In the genomic region with DNA sequence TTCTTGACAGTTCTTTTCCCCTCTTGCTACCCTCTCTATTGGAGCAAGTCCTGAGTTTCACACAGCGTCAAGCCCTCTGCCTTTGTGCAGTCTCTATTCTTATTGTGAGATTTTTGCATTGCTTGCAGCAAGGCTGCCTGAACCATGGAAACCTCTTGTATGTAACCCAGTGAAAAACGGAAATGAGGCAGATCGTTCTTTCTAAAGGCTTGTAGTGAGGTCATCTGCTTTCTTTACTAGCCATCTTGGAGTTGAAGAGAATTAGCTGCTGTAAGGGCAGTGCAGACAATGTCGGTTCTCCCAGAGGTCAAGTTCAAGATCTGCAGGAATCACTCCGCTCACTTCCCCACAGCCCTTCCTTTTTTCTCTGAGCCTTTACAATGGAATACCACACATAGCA, we compare ENCODE assay signal across 15 mouse cellular contexts. TPM values are rescaled to one million over a fixed set of nuclear protein-coding genes. Genes with fewer than 3 reads are reported as not detected.
DNase-seq lines count a peak whose midpoint lies in the region; ATAC-seq lines count a peak whose summit lies in the region.
"Had no signal": no experiment of that assay in that cellular context is flagged by ENCODE, and none has a peak within 500 bp of the region (broad histone marks: within the 10 kb centered on the region; RNA-seq: fewer than 3 reads in every experiment).

No protein-coding gene starts in this region.

- no peak for DNase-seq in embryonic facial prominence, embryonic 11.5 days (ENCODE audit: low spot score)
- no peak for DNase-seq in embryonic facial prominence, embryonic 10.5 days (ENCODE audit: low spot score)
- peak; percentile 78 for DNase-seq in embryo, embryonic 10.5 days (ENCODE audit: low spot score)
- peak; percentile 39 for DNase-seq in hindbrain, embryonic 10.5 days (ENCODE audit: low spot score)
- no peak for DNase-seq in gastrocnemius, postnatal 10 days
- no peak for DNase-seq in layer of hippocampus, postnatal 36 days
- no peak for DNase-seq in kidney, adult 18-20 months
- DNase-seq: cerebellum, postnatal 25 days; heart, adult 11 months; heart, postnatal 10 days; kidney, adult 9 months; lung, postnatal 14 days; thymus, postnatal 14 days had no signal

- no peak overlapping the region for H3K27ac ChIP-seq in embryonic facial prominence, embryonic 11.5 days (replicated peaks; ENCODE audit: low read depth, low read length)
- no peak overlapping the region for H3K27ac ChIP-seq in embryonic facial prominence, embryonic 10.5 days (replicated peaks)
- no peak overlapping the region for H3K27ac ChIP-seq in hindbrain, embryonic 10.5 days
- no peak overlapping the region for H3K27ac ChIP-seq in midbrain, embryonic 13.5 days
- H3K27ac ChIP-seq: limb, embryonic 15.5 days had no signal

- no peaks in the 10 kb centered on the region for H3K9me3 ChIP-seq in embryonic facial prominence, embryonic 11.5 days (replicated peaks; ENCODE audit: control insufficient read depth, low read length)
- no peaks in the 10 kb centered on the region for H3K9me3 ChIP-seq in embryonic facial prominence, embryonic 10.5 days
- H3K9me3 ChIP-seq in hindbrain, embryonic 10.5 days, result no peaks in the 10 kb centered on the region
- H3K9me3 ChIP-seq in midbrain, embryonic 13.5 days, result no peaks in the 10 kb centered on the region
- H3K9me3 ChIP-seq: limb, embryonic 15.5 days had no signal

- WGBS in embryonic facial prominence, embryonic 11.5 days, result 70% methylated on average over 5 of the region's 5 CpGs
- WGBS in embryonic facial prominence, embryonic 10.5 days, result 67% methylated on average over 5 of the region's 5 CpGs
- WGBS in hindbrain, embryonic 10.5 days, result 28% methylated on average over 5 of the region's 5 CpGs
- WGBS in midbrain, embryonic 13.5 days, result 4% methylated on average over 5 of the region's 5 CpGs

- H3K4me3 ChIP-seq in embryonic facial prominence, embryonic 11.5 days (ENCODE audit: low read depth, low read length), result no peak overlapping the region
- H3K4me3 ChIP-seq in embryonic facial prominence, embryonic 10.5 days, result no peak overlapping the region
- no peak overlapping the region for H3K4me3 ChIP-seq in hindbrain, embryonic 10.5 days
- H3K4me3 ChIP-seq in midbrain, embryonic 13.5 days (replicated peaks), result no peak overlapping the region
- H3K4me3 ChIP-seq: limb, embryonic 15.5 days had no signal

- no peaks in the 10 kb centered on the region for H3K27me3 ChIP-seq in embryonic facial prominence, embryonic 11.5 days (ENCODE audit: control insufficient read depth, insufficient read depth, low read length)
- H3K27me3 ChIP-seq in embryonic facial prominence, embryonic 10.5 days (replicated peaks; ENCODE audit: low read depth, poor library complexity, severe bottlenecking), result no peaks in the 10 kb centered on the region
- H3K27me3 ChIP-seq in hindbrain, embryonic 10.5 days (ENCODE audit: insufficient read depth, poor library complexity, severe bottlenecking), result peaks cover 60% of the 10 kb centered on the region
- peaks cover 59% of the 10 kb centered on the region for H3K27me3 ChIP-seq in midbrain, embryonic 13.5 days
- H3K27me3 ChIP-seq: limb, embryonic 15.5 days had no signal

- no peaks in the 10 kb centered on the region for H3K36me3 ChIP-seq in embryonic facial prominence, embryonic 11.5 days (replicated peaks; ENCODE audit: control insufficient read depth, insufficient read depth, low read depth, low read length)
- H3K36me3 ChIP-seq in embryonic facial prominence, embryonic 10.5 days (replicated peaks), result no peaks in the 10 kb centered on the region
- H3K36me3 ChIP-seq in hindbrain, embryonic 10.5 days, result no peaks in the 10 kb centered on the region
- no peaks in the 10 kb centered on the region for H3K36me3 ChIP-seq in midbrain, embryonic 13.5 days
- H3K36me3 ChIP-seq: limb, embryonic 15.5 days had no signal

- no peaks in the 10 kb centered on the region for H3K4me1 ChIP-seq in embryonic facial prominence, embryonic 11.5 days (ENCODE audit: control insufficient read depth, insufficient read depth, low read length)
- H3K4me1 ChIP-seq in embryonic facial prominence, embryonic 10.5 days, result no peaks in the 10 kb centered on the region
- peaks cover 24% of the 10 kb centered on the region for H3K4me1 ChIP-seq in hindbrain, embryonic 10.5 days (replicated peaks)
- peaks cover 15% of the 10 kb centered on the region; the same call in 1 of the 2 replicates for H3K4me1 ChIP-seq in midbrain, embryonic 13.5 days (replicated peaks)
- H3K4me1 ChIP-seq: limb, embryonic 15.5 days had no signal

- H3K4me2 ChIP-seq in embryonic facial prominence, embryonic 11.5 days (ENCODE audit: low read depth, low read length), result no peak overlapping the region
- H3K4me2 ChIP-seq in midbrain, embryonic 13.5 days (replicated peaks), result no peak overlapping the region
- H3K4me2 ChIP-seq: limb, embryonic 15.5 days had no signal

- 0 out of 2 replicates have a peak, but pooled peaks have one; percentile 29 for ATAC-seq in embryonic facial prominence, embryonic 11.5 days (replicated peaks; ENCODE audit: insufficient number of reproducible peaks, low FRiP score, low TSS enrichment, low read depth)
- peak; percentile 84 for ATAC-seq in midbrain, embryonic 13.5 days

- no peak overlapping the region for H3K9ac ChIP-seq in embryonic facial prominence, embryonic 11.5 days (replicated peaks; ENCODE audit: low read length)
- no peak overlapping the region for H3K9ac ChIP-seq in midbrain, embryonic 13.5 days (replicated peaks)
- H3K9ac ChIP-seq: limb, embryonic 15.5 days had no signal

RNA-seq across cellular contexts. Expression of a gene that starts 34.5 kb away (rescaled TPM):
- 10.0 and 11.0 TPM in 2 replicates for polyA plus RNA-seq in embryonic facial prominence, embryonic 11.5 days (2014; fragmentation: Nextera tagmentation; extraction: Ambion mirVana)
- polyA plus RNA-seq in embryonic facial prominence, embryonic 10.5 days (2016; fragmentation: Nextera tagmentation; extraction: Ambion mirVana), result 5.3 and 5.5 TPM in 2 replicates
- 9.1 and 10.8 TPM in 2 replicates for polyA plus RNA-seq in hindbrain, embryonic 10.5 days (2016; fragmentation: Nextera tagmentation; extraction: Ambion mirVana)
- 9.6 and 14.1 TPM in 2 replicates for polyA plus RNA-seq in midbrain, embryonic 13.5 days (2015; fragmentation: Nextera tagmentation; extraction: Ambion mirVana)
- 10 to 100 TPM; 17.2 to 17.5 TPM for total RNA-seq in gastrocnemius, postnatal 10 days (2021)
- total RNA-seq in layer of hippocampus, postnatal 36 days (2021), result 10 to 100 TPM; 24.3 to 26.3 TPM

RNA-seq across cellular contexts. Expression of a gene that starts 44.0 kb away (rescaled TPM):
- polyA plus RNA-seq in embryonic facial prominence, embryonic 11.5 days (2014; fragmentation: Nextera tagmentation; extraction: Ambion mirVana), result 215 and 244 TPM in 2 replicates
- polyA plus RNA-seq in embryonic facial prominence, embryonic 10.5 days (2016; fragmentation: Nextera tagmentation; extraction: Ambion mirVana), result 125 and 129 TPM in 2 replicates
- polyA plus RNA-seq in hindbrain, embryonic 10.5 days (2016; fragmentation: Nextera tagmentation; extraction: Ambion mirVana), result 518 and 856 TPM in 2 replicates
- 1,295 and 1,380 TPM in 2 replicates for polyA plus RNA-seq in midbrain, embryonic 13.5 days (2015; fragmentation: Nextera tagmentation; extraction: Ambion mirVana)
- 1 to 10 TPM; 1.6 to 1.8 TPM for total RNA-seq in gastrocnemius, postnatal 10 days (2021)
- total RNA-seq in layer of hippocampus, postnatal 36 days (2021), result 100 to 1,000 TPM; 113 to 122 TPM

Comparison
In these comparisons a context has a peak if more than half of its experiments do, and no peak if none do; other contexts are left out.
1. DNase-seq: peak in embryo, embryonic 10.5 days (single experiment) and hindbrain, embryonic 10.5 days (single experiment); none in embryonic facial prominence, embryonic 11.5 days (single experiment), embryonic facial prominence, embryonic 10.5 days (single experiment), gastrocnemius, postnatal 10 days (single experiment), layer of hippocampus, postnatal 36 days (0 of 2) and kidney, adult 18-20 months (single experiment).